Mouse (Mus musculus): ENCODE data around the gene Gnpat. TPM values are rescaled to one million over a fixed set of nuclear protein-coding genes. Genes with fewer than 3 reads are reported as not detected.
A peak's percentile ranks its signal among the peaks of the same experiment; 100 is the strongest.
"Not testable (repeated sequence)": the region's sequence is repeated elsewhere in the genome, so short reads cannot be mapped to it uniquely, and the experiment has no call there.

Gene Gnpat
- polyA plus RNA-seq (2017; shearing (Covaris generic)), result 10 to 100 TPM; 36.5 TPM

DNA sequence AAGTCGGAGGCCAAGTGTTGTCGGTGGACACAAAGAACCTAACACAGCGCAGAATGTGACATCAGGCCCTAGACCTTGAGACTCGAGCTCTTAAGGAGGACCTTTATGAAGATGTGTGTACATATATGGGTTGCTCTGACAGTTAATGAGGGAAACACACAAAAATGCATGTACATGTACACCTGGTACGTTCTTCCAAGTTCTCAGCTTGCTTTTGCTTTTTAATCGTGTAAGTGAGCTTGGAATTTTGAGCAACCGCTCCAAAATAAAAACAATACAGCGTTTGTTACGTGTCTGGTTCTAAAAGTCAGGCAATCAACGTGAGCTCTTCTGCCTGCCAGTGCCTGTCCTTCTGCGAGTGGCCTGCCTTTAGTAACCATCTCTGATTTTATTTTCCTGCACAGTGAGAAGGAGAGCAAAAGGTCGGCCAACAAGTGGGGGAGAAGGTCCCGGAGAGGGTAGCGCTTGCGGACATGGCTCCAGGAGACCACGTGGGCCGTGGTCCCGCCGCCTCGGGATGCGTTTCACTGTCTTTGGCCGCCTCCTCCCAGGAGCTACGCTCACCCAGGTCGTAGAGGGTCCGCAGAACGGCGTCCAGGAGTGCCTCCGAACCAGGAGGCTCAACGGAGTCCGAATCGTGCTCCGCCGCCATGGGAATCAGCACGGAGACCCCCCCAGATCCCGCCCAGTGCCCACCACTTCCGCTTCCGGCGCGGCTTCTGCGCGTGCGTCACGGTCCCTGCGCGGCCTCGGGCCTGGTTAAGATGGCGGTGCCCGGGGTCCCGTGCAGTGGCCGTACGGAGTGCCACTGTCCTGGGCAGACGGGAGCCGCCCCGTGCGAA, at the start of gene Gnpat, which contains the start of gene 2810004N23Rik:
Gene Gnpat, plus strand, starts transcription at position 713 of the 842 bp plus-strand sequence.
Gene 2810004N23Rik, minus strand, starts transcription at position 800 of the 842 bp plus-strand sequence.
- ATAC-seq, result peak; percentile 88

DNA sequence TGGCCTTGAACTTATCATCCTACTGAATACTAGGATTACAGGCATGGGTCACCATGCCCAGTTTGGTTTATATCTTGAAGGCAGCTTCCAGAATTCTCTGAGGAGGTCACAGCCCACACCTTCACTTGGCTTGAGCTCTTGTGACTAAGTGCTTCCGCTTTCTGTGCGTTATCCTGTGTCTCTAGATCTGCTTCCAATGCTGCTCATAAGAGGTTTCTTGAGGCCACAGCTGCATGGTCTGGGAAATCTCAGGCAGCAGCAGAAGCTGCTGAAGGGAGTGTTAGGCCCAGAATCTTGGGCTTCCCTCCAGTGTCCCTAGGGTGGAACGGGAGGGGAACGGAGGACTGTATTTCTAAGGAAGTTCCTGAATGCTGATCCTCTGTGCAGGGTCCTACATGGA, 49.5 kb upstream of the Gnpat start:
- ATAC-seq, result no peak

DNA sequence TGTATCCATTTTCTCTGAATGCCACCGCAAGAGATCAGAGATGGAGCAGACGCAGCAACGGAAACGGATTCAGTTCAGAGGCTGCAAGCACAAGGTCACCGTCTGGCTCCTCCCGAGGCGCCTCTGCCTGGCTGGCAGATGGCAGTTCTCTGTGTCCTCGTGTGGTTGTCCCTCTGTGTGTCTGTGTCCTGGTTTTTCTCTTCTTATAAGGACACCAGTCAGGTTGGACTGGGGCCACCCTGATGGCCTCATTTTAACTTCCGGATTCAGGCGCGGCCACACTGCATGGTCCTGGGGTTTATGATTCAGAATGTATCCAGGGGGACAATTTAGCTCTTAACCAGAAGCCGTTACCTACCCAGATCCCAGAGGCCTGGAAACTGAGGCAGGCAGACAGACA, 47.0 kb upstream of the Gnpat start:
- ATAC-seq, result no peak

DNA sequence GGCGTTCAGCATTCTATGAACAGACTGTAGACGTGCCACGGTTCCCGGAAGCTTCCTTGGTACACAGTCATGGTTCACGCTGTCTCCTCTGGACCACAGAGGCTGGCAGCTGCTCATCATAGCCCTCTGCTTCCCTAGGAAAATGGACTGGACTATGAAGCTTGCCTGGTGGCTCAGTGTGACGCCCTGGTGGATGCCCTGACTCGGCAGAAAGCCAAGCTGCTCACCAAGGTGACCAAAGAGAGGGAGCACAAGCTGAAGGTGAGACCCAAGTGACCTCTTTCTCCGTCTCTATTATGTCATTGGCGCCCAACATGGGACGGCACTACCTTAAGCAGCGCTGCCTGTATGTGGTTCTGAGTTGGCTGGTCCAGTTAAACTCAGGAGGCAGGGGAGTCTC, 46.0 kb upstream of the Gnpat start:
- ATAC-seq, result no peak

DNA sequence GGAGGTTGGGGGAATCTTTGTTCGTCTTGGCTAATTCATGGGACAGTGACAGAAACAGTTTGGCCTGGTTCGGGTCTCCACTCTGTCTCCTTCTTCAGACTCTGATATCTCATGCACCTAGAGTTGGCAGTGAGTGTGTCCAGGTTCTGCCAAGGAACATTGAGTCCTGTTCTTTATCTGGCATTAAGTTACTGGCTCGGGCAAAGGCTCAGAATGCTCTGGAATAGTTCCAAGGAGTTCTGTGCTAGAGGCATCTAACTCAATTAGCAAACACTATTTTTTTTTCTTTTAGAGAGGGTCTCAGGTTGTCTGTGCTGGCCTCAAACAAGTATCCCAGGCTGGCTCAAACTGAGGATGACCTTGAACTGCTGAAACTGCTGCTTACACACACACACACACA, 45.5 kb upstream of the Gnpat start:
- no peak for ATAC-seq

DNA sequence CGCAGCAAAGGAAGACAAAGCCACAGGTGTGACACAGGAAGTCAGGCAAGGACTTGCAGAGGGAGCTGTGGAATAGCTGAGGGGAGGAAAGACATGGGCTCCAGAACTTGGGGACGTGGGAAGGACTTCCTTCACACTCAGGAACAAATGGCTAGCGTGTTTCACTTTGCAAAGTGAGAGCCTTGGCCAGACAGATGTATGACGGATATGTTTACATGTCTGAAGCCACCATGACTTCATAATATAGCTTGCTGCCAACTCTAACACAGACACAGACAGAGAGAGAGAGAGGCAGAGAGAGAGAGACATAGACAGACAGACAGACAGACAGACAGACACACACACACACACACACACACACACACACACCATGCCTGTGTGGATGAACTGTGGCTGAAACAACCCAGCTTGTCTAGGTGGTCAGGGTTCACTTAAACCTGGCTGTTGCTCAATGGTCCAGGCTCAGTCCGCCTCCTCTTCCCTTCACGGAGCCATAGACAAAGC, 43.2 kb upstream of the Gnpat start:
- no peak for ATAC-seq

DNA sequence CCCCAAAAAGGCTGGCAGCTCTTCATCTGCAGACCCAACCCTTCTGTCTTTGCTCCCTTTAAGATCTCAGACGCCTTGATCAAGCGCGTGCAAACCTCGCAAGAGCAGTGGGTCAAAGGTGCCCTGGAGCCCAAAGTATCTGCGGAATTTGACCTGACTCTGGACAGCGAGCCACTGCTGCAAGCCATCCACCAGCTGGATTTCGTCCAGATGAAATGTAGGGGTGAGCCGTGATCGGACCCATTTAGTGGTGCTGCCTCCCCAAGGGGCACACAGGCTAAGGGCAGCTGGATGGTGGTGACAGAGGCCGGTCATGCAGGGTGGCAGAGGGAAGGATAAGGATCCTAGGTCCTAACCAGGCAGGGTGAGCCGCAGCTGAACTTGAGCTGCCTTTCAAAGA, 42.7 kb upstream of the Gnpat start:
- no peak for ATAC-seq

DNA sequence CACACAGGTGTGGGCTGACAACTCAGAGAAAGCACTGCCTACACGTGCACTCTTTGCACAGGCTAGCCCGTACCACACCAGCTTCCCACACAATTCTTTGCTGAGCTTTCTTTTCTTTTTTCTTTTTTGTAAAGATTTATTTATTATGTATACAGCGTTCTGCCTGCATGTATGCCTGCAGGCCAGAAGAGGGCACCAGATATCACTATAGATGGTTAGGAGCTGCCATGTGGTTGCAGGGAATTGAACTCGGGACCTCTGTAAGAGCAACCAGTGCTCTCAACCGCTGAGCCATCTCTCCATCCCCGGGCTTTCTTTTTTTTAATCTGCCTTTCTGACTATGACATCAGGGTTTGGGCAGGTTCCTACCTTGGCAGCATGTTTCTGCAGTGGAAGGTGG, 39.3 kb upstream of the Gnpat start:
- no peak for ATAC-seq

DNA sequence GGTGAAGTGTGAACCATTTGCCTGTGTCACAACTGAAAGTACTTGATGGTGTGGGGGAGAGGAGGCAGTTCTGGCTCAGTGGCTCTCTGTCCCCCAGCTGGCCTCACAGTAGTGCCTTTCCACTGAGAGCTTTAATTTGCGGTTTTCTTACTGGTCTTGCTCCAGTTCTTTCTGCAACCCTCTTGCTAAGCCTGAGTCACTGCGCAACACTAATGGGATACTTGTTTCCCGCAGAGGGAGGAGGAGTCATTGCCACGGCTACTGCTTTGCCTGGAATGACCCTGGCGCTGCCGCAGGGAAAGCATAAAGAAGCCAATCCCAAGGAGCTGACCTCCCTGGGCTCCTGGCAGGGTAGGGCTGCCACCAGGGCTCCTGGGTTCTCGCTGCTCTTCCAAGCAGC, 36.2 kb upstream of the Gnpat start:
- no peak for ATAC-seq

DNA sequence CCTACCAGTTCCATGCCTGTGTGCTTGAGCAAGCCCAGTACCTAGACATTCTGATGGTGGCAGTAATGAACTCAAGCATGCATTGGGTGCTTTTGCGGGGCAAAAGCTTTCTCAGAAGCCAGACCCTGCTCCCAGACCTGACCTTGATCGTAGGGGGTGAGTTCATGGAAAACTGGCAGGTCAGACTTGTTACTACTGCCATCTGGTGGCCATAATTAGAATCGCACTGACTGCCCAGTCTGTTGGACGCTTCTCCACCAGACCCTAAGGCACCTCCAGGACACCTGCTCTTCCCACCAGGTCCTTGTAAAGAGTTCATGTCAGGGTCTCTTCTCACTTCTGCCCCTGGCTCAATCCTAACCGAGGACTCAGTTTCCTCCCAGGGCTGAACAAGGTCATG, 35.4 kb upstream of the Gnpat start:
- no peak for ATAC-seq

DNA sequence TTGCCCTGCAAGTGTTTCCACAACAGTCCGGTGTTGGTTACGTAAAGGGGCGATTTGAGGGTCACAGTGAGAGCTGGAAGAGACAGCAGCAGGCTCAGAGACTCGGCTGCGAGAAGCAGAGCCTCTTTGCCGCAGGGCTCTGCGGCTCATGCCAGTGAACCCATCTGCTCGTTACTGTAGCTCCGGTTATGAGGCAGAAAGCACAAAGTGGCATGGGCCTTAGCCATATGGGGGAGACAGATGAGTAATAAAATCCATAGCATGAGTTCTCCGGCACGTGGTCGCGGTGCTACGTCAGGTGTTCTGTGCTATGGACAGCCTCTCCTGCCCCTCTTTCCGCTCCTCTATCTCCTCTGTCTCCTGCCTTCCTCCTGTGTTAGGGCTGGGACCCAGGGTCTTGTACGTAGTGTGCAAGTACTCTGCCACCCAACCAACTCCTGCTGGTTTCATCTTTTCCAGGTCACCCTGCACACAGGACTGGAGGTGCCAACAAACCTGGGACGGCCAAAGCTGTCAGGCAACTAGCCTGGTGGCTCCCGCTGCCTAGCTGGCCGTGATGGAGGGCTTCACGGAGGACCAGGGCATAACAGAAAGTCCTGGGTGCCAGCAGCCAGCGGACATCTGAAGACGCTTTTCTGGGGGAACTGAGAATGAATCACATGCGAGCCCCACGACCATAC, 34.1 kb upstream of the Gnpat start:
- ATAC-seq, result no peak

DNA sequence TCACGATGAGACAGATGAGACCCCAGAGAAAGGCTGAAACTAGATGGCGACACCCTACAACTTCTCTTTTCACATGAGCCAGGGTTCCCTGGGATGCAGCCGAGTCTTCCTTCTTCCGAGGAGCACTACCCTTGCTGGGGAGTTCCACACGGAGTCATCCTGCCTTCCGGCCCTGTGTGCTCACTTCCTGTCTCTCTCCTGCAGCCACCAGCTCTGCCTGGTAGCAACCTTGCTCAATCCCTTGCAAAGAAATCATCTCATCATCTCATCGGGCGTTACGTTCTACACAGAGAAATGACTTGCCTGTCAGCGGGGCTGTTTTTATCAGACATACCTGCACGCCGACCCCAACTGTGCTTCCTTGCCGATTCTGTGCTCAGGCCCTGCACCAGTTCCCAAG, 32.8 kb upstream of the Gnpat start:
- ATAC-seq, result no peak

DNA sequence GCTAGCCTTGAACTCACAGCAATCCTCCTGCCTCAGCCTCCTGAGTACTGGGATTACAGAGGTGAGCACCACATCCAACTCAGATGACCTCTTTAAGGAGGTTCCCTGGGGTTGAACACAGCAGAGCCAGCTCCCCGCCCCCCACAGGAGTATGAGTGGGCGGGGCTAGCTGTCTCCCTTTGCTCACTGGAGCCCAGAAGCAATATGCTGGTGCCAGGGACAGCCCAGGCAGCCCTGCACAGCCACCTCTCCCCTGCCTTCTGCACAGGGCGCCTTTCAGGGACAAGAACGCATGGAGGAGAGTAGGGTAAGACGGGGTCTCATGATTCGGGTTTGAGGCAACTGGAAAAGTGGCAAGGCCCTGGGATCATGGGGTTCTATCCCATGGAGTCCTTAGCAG, 31.3 kb upstream of the Gnpat start:
- ATAC-seq, result no peak

DNA sequence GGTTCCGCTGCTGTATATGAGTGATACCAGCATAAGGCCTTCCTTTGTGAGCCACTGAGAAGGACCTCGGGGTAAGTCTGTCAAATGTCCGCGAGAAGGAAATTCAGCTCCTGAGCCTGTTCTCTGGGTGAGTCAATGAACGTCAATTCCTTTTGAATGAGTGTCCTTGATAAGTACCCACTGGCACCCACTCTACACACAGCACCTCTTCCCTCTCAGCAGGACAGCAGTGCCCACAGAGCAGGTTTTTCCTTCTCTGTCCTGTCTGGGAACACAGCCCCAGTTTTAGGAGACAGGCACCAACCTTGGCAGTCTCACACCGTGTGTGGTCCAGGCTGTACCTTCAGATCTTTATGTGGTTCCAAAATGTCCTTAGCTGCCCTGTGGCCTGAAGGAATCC, 30.9 kb upstream of the Gnpat start:
- no peak for ATAC-seq

DNA sequence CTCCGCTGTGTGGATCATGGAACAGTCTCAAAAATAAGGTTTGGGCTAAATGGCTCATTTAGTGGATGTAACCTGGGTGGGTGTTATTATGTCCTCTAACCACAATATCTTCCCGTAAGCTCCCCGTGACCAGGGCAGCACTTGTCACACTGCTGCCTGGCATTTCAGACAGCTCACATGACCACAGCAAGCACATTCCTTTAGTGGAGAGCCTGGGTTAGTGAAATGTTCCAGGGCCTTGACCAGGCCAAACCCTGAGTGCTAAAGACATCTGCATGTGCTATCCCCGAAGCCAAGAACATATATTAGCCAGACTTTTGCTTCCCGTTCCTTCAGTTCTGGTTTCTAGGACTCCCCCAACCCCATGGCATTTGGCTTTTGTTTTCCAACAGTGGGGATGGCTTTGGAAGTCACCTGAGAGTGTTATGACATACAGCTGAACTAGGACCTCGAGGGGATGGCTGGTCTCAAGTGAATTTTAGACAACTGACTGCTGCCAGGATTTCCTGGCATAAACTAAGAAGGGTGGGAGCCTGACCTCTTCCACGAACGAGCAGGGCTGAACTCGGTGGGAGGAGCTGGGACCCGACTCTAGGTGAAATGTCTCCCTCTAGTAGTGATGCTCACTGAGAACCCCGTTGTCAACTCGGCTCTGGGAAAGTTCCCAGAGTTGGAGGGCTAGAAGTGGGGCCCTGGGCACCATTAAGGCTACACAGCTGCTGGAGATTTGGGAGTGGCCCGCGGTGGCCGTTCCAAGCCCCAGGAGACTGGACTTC, 29.2 kb upstream of the Gnpat start:
- no peak for ATAC-seq

DNA sequence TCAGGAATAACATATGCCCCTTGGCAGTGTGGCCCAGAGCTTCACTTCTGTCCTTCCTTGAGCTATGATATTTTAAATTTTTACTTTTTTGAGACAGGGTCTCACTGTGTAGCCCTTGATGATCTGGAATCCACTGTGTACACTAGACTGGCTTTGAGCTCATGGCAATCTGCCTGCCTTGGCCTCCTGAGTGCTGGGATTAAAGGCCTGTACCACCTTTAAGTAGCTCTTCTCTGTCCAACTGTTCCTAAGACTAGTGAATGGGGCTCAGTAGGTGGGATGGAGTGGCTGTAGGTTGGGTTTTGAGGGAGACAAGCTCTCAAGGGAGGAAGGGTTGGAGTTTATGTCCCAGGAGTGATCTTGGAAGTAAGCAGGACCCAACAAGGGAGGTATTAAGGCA, 27.0 kb upstream of the Gnpat start:
- ATAC-seq, result no peak

DNA sequence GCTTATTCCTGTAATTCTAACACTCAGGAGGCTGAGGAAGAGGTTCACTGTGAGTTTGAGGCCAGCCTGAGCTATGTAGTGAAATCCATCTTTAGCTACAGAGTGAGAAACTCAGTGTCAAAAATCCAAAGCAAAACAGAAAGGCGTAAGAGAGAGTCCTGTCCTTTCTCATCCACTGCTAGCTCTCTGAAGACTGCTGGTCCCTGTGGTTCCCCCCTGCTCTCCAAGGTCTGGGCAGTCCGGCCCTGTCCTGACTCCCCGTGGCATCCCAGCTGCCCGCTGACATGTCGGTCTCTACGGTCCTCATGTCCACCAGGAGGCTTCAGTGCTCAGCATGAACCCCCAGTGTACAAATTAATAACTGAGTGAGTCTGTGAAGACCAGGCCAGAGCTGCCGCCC, 26.6 kb upstream of the Gnpat start:
- no peak for ATAC-seq

DNA sequence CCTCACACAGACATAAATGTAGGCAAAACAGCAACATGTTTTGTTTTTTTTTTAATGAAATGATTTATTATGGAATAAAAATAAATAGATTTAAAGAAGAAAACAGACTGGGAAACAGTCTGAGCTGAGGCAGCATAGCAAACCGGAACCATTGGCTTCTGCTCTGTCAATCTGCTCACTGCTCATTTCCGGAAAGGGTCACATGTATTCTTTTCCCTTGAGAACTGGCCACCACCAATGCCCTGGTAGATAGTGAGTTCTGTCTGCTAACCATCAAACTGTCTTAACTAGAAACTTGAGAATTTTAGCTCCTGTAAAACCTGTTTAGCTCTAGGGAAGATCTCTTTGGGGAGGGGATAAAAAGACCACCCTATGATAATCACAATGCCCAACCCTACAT, 25.9 kb upstream of the Gnpat start:
- no peak for ATAC-seq

DNA sequence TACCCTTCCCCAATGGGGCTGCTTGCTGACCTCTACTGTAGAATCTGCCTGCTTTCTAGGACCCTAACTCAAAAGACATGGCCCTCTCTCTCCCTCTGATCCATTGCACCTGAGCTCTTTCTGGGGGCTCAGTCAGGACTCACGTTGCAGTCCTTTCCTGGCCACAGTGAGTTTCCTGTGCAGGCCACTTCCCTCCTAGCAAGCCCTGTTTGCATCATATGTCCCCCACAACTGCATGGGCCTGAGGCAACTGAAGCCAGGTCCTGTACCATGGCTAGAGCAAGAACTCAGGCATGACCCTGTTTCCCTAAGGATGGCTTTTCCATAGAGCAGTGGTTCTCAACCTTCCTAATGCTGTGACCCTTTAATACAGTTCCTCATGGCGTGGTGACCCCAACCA, 24.9 kb upstream of the Gnpat start:
- ATAC-seq, result no peak

DNA sequence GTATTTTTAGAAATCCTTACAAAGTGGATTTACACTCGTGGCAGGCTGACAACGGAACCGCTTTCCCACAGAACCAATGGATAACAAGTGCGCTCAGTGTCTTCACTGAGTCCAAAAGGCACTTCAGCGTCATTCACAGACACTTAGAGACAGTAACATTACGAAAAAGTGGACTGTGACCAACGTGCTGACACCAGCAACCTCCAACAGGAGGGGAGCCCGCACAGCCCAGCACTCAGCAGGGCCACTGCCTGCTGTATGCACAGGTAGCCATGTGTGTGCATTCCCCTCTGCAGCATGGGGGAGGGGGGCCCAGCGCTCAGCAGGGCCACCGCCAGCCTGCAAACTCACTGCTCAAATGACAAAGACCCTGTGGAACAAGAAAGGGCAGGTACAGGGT, 23.5 kb upstream of the Gnpat start:
- ATAC-seq, result no peak

DNA sequence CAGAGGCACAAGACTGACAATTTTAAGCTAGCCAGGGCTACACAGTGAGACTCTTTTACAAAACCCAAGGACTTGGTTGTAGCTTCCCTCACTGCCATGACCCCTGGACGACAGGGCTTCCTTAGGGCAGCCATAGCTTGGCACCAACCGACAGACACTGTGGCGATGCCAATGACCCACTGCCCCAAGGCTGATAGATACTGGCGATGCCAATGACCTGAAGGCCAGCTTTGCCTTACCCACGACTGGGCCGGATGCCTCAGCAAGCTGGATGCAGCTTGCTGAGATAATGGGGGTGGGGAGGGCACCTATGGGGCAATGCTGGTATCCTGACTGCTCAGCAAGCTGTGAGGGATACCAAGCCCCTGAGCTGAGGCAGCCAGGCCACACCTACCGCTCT, 21.9 kb upstream of the Gnpat start:
- no peak for ATAC-seq

DNA sequence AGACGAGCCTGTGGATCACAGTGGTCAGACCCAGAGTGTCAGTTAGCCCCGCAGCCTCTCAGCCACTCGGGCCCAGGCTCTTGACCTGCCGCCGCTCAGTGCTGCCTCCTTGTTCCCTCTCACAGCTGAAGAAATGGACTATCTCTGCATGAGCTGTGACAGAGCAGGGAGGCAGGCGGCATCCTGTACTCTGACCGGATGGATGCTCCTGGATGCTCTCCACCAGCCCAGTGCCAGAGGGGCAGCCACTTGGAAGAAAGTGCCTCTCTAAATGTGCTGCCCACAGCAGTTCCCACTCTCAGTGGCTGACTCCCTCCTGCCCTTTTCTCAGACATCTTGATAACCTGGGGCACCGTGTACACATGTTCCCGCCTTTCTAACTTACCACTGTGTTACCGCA, 21.1 kb upstream of the Gnpat start:
- ATAC-seq, result no peak

DNA sequence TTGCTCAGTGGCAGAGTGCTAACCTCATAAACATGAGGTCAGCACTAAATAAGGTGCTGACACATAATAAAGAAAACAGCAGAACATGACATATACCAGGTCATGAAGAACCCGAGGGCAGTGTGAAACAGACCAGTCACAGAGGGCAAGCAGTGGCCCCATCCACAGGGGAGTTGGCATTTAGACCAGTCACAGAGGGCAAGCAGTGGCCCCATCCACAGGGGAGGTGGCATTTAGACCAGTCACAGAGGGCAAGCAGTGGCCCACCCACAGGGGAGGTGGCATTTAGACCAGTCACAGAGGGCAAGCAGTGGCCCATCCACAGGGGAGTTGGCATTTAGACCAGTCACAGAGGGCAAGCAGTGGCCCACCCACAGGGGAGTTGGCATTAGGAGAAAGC, 19.9 kb upstream of the Gnpat start:
- not testable (repeated sequence) for ATAC-seq

Data from activated CD4-positive, CD25-positive, alpha-beta regulatory T cell, adult 4 months (primary cell).